Mouse (Mus musculus): ENCODE measurements around the gene Hdac4. TPM values are rescaled to one million over a fixed set of nuclear protein-coding genes. Genes with fewer than 3 reads are reported as not detected.

The Hdac4 gene
- polyA plus RNA-seq, 1 experiment from 2014 or later, result 23.9 TPM

- Histone ChIP-seq H3K27ac (replicated peaks; ENCODE audit: low read depth, low read length) (no peak overlapping the region), H3K4me2 (ENCODE audit: low read depth, low read length) (no peak overlapping the region), H3K4me3 (ENCODE audit: low read depth, low read length) (no peak overlapping the region), H3K27me3 (ENCODE audit: control insufficient read depth, insufficient read depth, low read length) (no peaks in the 10 kb centered on the region), H3K9ac (replicated peaks; ENCODE audit: low read length) (no peak overlapping the region), H3K36me3 (replicated peaks; ENCODE audit: control insufficient read depth, insufficient read depth, low read depth, low read length) (no peaks in the 10 kb centered on the region), H3K9me3 (replicated peaks; ENCODE audit: control insufficient read depth, low read length) (no peaks in the 10 kb centered on the region), H3K4me1 (ENCODE audit: control insufficient read depth, insufficient read depth, low read length) (peaks cover 7% of the 10 kb centered on the region)
- DNase-seq (ENCODE audit: low spot score), result no peak
- WGBS, result 82% methylated on average over 4 of the region's 4 CpGs
- ATAC-seq (replicated peaks; ENCODE audit: insufficient number of reproducible peaks, low FRiP score, low TSS enrichment, low read depth), result no peak
Observed at GRCm38 (mm10) chr1:92086841-92087240, 108.7 kb downstream of the Hdac4 start.

GRCm38 (mm10) chr1:92086277-92086813, 109.2 kb downstream of the Hdac4 start:
- Histone ChIP-seq H3K9ac (replicated peaks; ENCODE audit: low read length) (no peak overlapping the region), H3K4me2 (ENCODE audit: low read depth, low read length) (no peak overlapping the region), H3K9me3 (replicated peaks; ENCODE audit: control insufficient read depth, low read length) (no peaks in the 10 kb centered on the region), H3K27ac (replicated peaks; ENCODE audit: low read depth, low read length) (no peak overlapping the region), H3K27me3 (ENCODE audit: control insufficient read depth, insufficient read depth, low read length) (no peaks in the 10 kb centered on the region), H3K4me3 (ENCODE audit: low read depth, low read length) (no peak overlapping the region), H3K36me3 (replicated peaks; ENCODE audit: control insufficient read depth, insufficient read depth, low read depth, low read length) (no peaks in the 10 kb centered on the region), H3K4me1 (ENCODE audit: control insufficient read depth, insufficient read depth, low read length) (peaks cover 7% of the 10 kb centered on the region)
- peak; percentile 47 for DNase-seq (ENCODE audit: low spot score)
- no peak for ATAC-seq (replicated peaks; ENCODE audit: insufficient number of reproducible peaks, low FRiP score, low TSS enrichment, low read depth)
- 45% methylated on average over 1 of the region's 1 CpGs for WGBS

DNA sequence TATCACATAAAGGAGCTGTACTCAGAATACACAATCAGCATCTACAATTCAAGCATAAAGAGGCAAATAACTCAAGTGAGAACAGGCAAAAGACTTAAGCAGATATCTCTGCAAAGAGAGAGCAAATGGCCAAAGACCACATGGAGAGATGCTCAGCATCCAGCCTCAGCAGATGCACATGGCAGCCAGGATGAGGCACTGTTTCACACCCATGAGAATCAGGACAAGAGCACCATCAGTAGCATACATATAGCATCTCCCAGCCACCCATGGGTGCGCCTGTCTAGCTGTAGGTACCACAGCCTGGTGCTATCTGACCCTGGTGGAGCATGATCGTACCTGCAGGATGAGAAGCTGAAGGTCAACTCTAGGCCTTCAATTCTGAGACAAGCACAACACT, 110.8 kb downstream of the Hdac4 start:
- H3K27me3 ChIP-seq (ENCODE audit: control insufficient read depth, insufficient read depth, low read length), result no peaks in the 10 kb centered on the region
- no peak for DNase-seq (ENCODE audit: low spot score)
- H3K36me3 ChIP-seq (replicated peaks; ENCODE audit: control insufficient read depth, insufficient read depth, low read depth, low read length), result no peaks in the 10 kb centered on the region
- WGBS, result 91% methylated on average over 2 of the region's 2 CpGs
- H3K4me2 ChIP-seq (ENCODE audit: low read depth, low read length), result no peak overlapping the region
- no peak for ATAC-seq (replicated peaks; ENCODE audit: insufficient number of reproducible peaks, low FRiP score, low TSS enrichment, low read depth)
- H3K9me3 ChIP-seq (replicated peaks; ENCODE audit: control insufficient read depth, low read length), result no peaks in the 10 kb centered on the region
- no peak overlapping the region for H3K27ac ChIP-seq (replicated peaks; ENCODE audit: low read depth, low read length)
- H3K4me1 ChIP-seq (ENCODE audit: control insufficient read depth, insufficient read depth, low read length), result peaks cover 7% of the 10 kb centered on the region
- no peak overlapping the region for H3K4me3 ChIP-seq (ENCODE audit: low read depth, low read length)
- H3K9ac ChIP-seq (replicated peaks; ENCODE audit: low read length), result no peak overlapping the region

GRCm38 (mm10) chr1:92084004-92084403, 111.5 kb downstream of the Hdac4 start:
- Histone ChIP-seq H3K4me1 (ENCODE audit: control insufficient read depth, insufficient read depth, low read length) (peaks cover 7% of the 10 kb centered on the region), H3K27me3 (ENCODE audit: control insufficient read depth, insufficient read depth, low read length) (no peaks in the 10 kb centered on the region), H3K27ac (replicated peaks; ENCODE audit: low read depth, low read length) (no peak overlapping the region), H3K4me3 (ENCODE audit: low read depth, low read length) (no peak overlapping the region), H3K9ac (replicated peaks; ENCODE audit: low read length) (no peak overlapping the region), H3K9me3 (replicated peaks; ENCODE audit: control insufficient read depth, low read length) (no peaks in the 10 kb centered on the region), H3K4me2 (ENCODE audit: low read depth, low read length) (no peak overlapping the region), H3K36me3 (replicated peaks; ENCODE audit: control insufficient read depth, insufficient read depth, low read depth, low read length) (no peaks in the 10 kb centered on the region)
- DNase-seq (ENCODE audit: low spot score), result peak; percentile 12
- no peak for ATAC-seq (replicated peaks; ENCODE audit: insufficient number of reproducible peaks, low FRiP score, low TSS enrichment, low read depth)
- 55% methylated on average over 3 of the region's 3 CpGs for WGBS

- H3K27me3 ChIP-seq (ENCODE audit: control insufficient read depth, insufficient read depth, low read length), result no peaks in the 10 kb centered on the region
- H3K4me3 ChIP-seq (ENCODE audit: low read depth, low read length), result no peak overlapping the region
- no peak overlapping the region for H3K27ac ChIP-seq (replicated peaks; ENCODE audit: low read depth, low read length)
- H3K4me2 ChIP-seq (ENCODE audit: low read depth, low read length), result no peak overlapping the region
- ATAC-seq (replicated peaks; ENCODE audit: insufficient number of reproducible peaks, low FRiP score, low TSS enrichment, low read depth), result no peak
- H3K9ac ChIP-seq (replicated peaks; ENCODE audit: low read length), result no peak overlapping the region
- H3K9me3 ChIP-seq (replicated peaks; ENCODE audit: control insufficient read depth, low read length), result no peaks in the 10 kb centered on the region
- H3K36me3 ChIP-seq (replicated peaks; ENCODE audit: control insufficient read depth, insufficient read depth, low read depth, low read length), result no peaks in the 10 kb centered on the region
- no peak for DNase-seq (ENCODE audit: low spot score)
- WGBS, result 88% methylated on average over 6 of the region's 6 CpGs
- peaks cover 7% of the 10 kb centered on the region for H3K4me1 ChIP-seq (ENCODE audit: control insufficient read depth, insufficient read depth, low read length)
Observed at GRCm38 (mm10) chr1:92082837-92083541, 112.5 kb downstream of the Hdac4 start.

GRCm38 (mm10) chr1:92082156-92082836, 113.2 kb downstream of the Hdac4 start:
- no peak overlapping the region for H3K27ac ChIP-seq (replicated peaks; ENCODE audit: low read depth, low read length)
- no peak overlapping the region for H3K4me3 ChIP-seq (ENCODE audit: low read depth, low read length)
- no peak overlapping the region for H3K4me2 ChIP-seq (ENCODE audit: low read depth, low read length)
- H3K36me3 ChIP-seq (replicated peaks; ENCODE audit: control insufficient read depth, insufficient read depth, low read depth, low read length), result no peaks in the 10 kb centered on the region
- no peak overlapping the region for H3K9ac ChIP-seq (replicated peaks; ENCODE audit: low read length)
- ATAC-seq (replicated peaks; ENCODE audit: insufficient number of reproducible peaks, low FRiP score, low TSS enrichment, low read depth), result no peak
- DNase-seq (ENCODE audit: low spot score), result no peak
- peaks cover 7% of the 10 kb centered on the region for H3K4me1 ChIP-seq (ENCODE audit: control insufficient read depth, insufficient read depth, low read length)
- H3K9me3 ChIP-seq (replicated peaks; ENCODE audit: control insufficient read depth, low read length), result no peaks in the 10 kb centered on the region
- H3K27me3 ChIP-seq (ENCODE audit: control insufficient read depth, insufficient read depth, low read length), result no peaks in the 10 kb centered on the region
- 93% methylated on average over 10 of the region's 10 CpGs for WGBS

DNA sequence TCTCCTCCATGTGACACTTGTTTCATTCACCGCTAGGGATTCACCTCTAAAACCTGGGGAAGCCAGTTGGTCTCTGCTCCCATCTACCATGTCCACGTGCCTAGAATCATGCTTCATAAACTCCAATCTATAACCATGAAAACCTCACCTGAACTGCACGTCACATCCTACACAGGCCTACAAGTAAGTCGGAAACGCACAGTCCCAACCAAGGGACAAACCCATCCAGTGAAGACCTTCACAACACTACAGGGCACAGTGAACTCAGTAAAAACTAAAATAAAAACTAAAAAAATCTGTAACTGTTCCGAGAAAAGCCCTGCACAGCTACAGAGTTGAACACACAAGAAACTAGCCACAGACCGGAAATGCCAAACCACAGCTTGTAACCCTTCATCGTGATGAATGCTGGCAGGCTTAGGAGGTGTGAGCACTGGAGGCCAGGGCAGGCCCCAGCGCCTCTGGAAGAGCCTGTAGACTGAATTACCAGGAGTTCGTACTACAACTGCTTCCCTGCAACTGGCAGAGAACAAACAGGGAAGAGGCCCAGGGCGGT, 115.4 kb downstream of the Hdac4 start:
- WGBS, result 86% methylated on average over 11 of the region's 11 CpGs
- Histone ChIP-seq H3K36me3 (replicated peaks; ENCODE audit: control insufficient read depth, insufficient read depth, low read depth, low read length) (no peaks in the 10 kb centered on the region), H3K27me3 (ENCODE audit: control insufficient read depth, insufficient read depth, low read length) (no peaks in the 10 kb centered on the region), H3K9ac (replicated peaks; ENCODE audit: low read length) (no peak overlapping the region), H3K4me2 (ENCODE audit: low read depth, low read length) (no peak overlapping the region), H3K4me1 (ENCODE audit: control insufficient read depth, insufficient read depth, low read length) (peaks cover 2% of the 10 kb centered on the region; the same call in 1 of the 2 replicates), H3K4me3 (ENCODE audit: low read depth, low read length) (no peak overlapping the region), H3K9me3 (replicated peaks; ENCODE audit: control insufficient read depth, low read length) (no peaks in the 10 kb centered on the region), H3K27ac (replicated peaks; ENCODE audit: low read depth, low read length) (no peak overlapping the region)
- ATAC-seq (replicated peaks; ENCODE audit: insufficient number of reproducible peaks, low FRiP score, low TSS enrichment, low read depth) (no peak), DNase-seq (ENCODE audit: low spot score) (no peak)

DNA sequence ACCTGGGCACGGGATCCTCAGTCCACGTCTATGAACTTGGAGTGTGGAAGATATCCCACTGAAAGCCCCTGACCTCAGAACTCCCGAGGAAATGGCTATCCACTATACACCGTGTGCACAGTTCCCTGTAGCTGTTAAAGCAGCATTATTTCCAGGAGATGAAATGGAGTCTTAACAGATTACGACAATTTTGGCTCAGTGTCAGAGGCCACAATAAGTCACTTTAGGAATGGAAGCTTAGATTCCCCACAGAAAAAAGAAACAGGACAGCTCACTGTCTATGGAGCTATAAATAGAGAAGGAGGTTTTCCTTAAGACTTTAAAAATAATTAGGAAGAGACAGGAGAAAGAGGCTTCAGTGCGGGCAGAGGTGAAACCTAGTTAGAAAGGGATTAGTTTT, 120.2 kb downstream of the Hdac4 start:
- H3K36me3 ChIP-seq (replicated peaks; ENCODE audit: control insufficient read depth, insufficient read depth, low read depth, low read length), result no peaks in the 10 kb centered on the region
- H3K27ac ChIP-seq (replicated peaks; ENCODE audit: low read depth, low read length), result no peak overlapping the region
- H3K9ac ChIP-seq (replicated peaks; ENCODE audit: low read length), result no peak overlapping the region
- H3K4me2 ChIP-seq (ENCODE audit: low read depth, low read length), result no peak overlapping the region
- DNase-seq (ENCODE audit: low spot score), result no peak
- ATAC-seq (replicated peaks; ENCODE audit: insufficient number of reproducible peaks, low FRiP score, low TSS enrichment, low read depth), result no peak
- no peak overlapping the region for H3K4me3 ChIP-seq (ENCODE audit: low read depth, low read length)
- H3K27me3 ChIP-seq (ENCODE audit: control insufficient read depth, insufficient read depth, low read length), result no peaks in the 10 kb centered on the region
- WGBS, result 74% methylated on average over 6 of the region's 6 CpGs
- no peaks in the 10 kb centered on the region for H3K9me3 ChIP-seq (replicated peaks; ENCODE audit: control insufficient read depth, low read length)
- no peaks in the 10 kb centered on the region for H3K4me1 ChIP-seq (ENCODE audit: control insufficient read depth, insufficient read depth, low read length)

Measured in embryonic facial prominence, embryonic 11.5 days (tissue).